Mouse (Mus musculus) myocyte (in vitro differentiated cells): ENCODE data around the gene Mad2l2.

Experiments used
- MAX ChIP-seq: IDR thresholded peaks from one replicate; pipeline ENCODE4 v1.6.1; 2011; ENCODE audit warnings: low read depth, mild to moderate bottlenecking, control low read depth
- POLR2A ChIP-seq: IDR thresholded peaks from one replicate; pipeline ENCODE4 v1.6.1; 2011; ENCODE audit warnings: low read depth, mild to moderate bottlenecking, control low read depth, moderate library complexity; ENCODE audit not compliant: insufficient read length
- POLR2AphosphoS2 ChIP-seq: IDR thresholded peaks from one replicate; pipeline ENCODE4 v1.6.1; 2011; ENCODE audit warnings: low read depth, control low read depth; ENCODE audit not compliant: insufficient read length
- USF1 ChIP-seq: IDR thresholded peaks from one replicate; pipeline ENCODE4 v1.6.1; 2011; ENCODE audit warnings: low read depth, mild to moderate bottlenecking, control low read depth, moderate library complexity

GRCm38 (mm10) chr4:148089166-148089565, 41.0 kb upstream of the Mad2l2 start:
- no peak for TF ChIP-seq USF1
- no peak for TF ChIP-seq POLR2AphosphoS2
- no peak for TF ChIP-seq POLR2A
- no peak for TF ChIP-seq MAX
